In genomic region chr9:40073529-40073928, GRCm38 (mm10) we compare ENCODE assay signal across 50 mouse cellular contexts. TPM values are rescaled to one million over a fixed set of nuclear protein-coding genes. Genes with fewer than 3 reads are reported as not detected.
"Had no signal": no experiment of that assay in that cellular context is flagged by ENCODE, and none has a peak within 500 bp of the region (broad histone marks: within the 10 kb centered on the region; RNA-seq: fewer than 3 reads in every experiment).

Olfr982 (plus strand) TSS chr9:40073829.

- H3K4me3 ChIP-seq: heart, embryonic 10.5 days; heart, embryonic 12.5 days; heart, embryonic 13.5 days; heart, embryonic 15.5 days; hindbrain, embryonic 10.5 days; hindbrain, embryonic 12.5 days; hindbrain, embryonic 13.5 days; hindbrain, embryonic 15.5 days; intestine, embryonic 15.5 days; kidney, embryonic 15.5 days; layer of hippocampus, adult 2 months had no signal

- H3K27me3 ChIP-seq: heart, embryonic 12.5 days; heart, embryonic 13.5 days; heart, embryonic 15.5 days; hindbrain, embryonic 12.5 days; hindbrain, embryonic 13.5 days; hindbrain, embryonic 15.5 days; intestine, embryonic 15.5 days; kidney, embryonic 15.5 days had no signal

- H3K4me2 ChIP-seq: heart, embryonic 11.5 days; heart, embryonic 12.5 days; heart, embryonic 13.5 days; heart, embryonic 15.5 days; hindbrain, embryonic 12.5 days; hindbrain, embryonic 13.5 days; hindbrain, embryonic 14.5 days; hindbrain, embryonic 15.5 days; intestine, embryonic 15.5 days; kidney, embryonic 15.5 days had no signal

- H3K4me1 ChIP-seq: heart, embryonic 10.5 days; heart, embryonic 12.5 days; heart, embryonic 13.5 days; heart, embryonic 15.5 days; hindbrain, embryonic 10.5 days; hindbrain, embryonic 12.5 days; hindbrain, embryonic 13.5 days; hindbrain, embryonic 15.5 days; intestine, embryonic 15.5 days; kidney, embryonic 15.5 days had no signal

- H3K27ac ChIP-seq: heart, embryonic 10.5 days; heart, embryonic 13.5 days; heart, embryonic 15.5 days; hindbrain, embryonic 10.5 days; hindbrain, embryonic 12.5 days; hindbrain, embryonic 13.5 days; hindbrain, embryonic 14.5 days; hindbrain, embryonic 15.5 days; hindbrain, postnatal 0 days; intestine, embryonic 15.5 days; kidney, embryonic 15.5 days; kidney, postnatal 0 days; layer of hippocampus, adult 2 months had no signal

- H3K9ac ChIP-seq: heart, embryonic 12.5 days; heart, embryonic 13.5 days; heart, embryonic 15.5 days; hindbrain, embryonic 12.5 days; hindbrain, embryonic 13.5 days; hindbrain, embryonic 14.5 days; hindbrain, embryonic 15.5 days; intestine, embryonic 15.5 days; kidney, embryonic 15.5 days had no signal

- H3K9me3 ChIP-seq: heart, embryonic 10.5 days; heart, embryonic 12.5 days; heart, embryonic 13.5 days; heart, embryonic 15.5 days; hindbrain, embryonic 10.5 days; hindbrain, embryonic 12.5 days; hindbrain, embryonic 13.5 days; hindbrain, embryonic 15.5 days; intestine, embryonic 15.5 days; kidney, embryonic 15.5 days had no signal

- ATAC-seq: hindbrain, embryonic 16.5 days; hindbrain, postnatal 0 days; inflammation-experienced regulatory T-cells, adult 6 months; intestine, embryonic 15.5 days; intestine, embryonic 16.5 days; intestine, postnatal 0 days had no signal

- DNase-seq: heart, postnatal 10 days; heart, postnatal 14 days; heart, postnatal 36 days; heart, postnatal 4 days; kidney, adult 11 months; kidney, adult 18-20 months; kidney, adult 2 months; kidney, adult 8-10 months; kidney, adult 9 months; kidney, postnatal 14 days; kidney, postnatal 25 days; kidney, postnatal 36 days; kidney, postnatal 4 days; layer of hippocampus, adult 9-11 months; layer of hippocampus, postnatal 36 days had no signal

- H3K36me3 ChIP-seq: heart, embryonic 10.5 days; heart, embryonic 12.5 days; heart, embryonic 13.5 days; heart, embryonic 15.5 days; hindbrain, embryonic 10.5 days; hindbrain, embryonic 12.5 days; hindbrain, embryonic 13.5 days; hindbrain, embryonic 15.5 days; intestine, embryonic 15.5 days; kidney, embryonic 15.5 days had no signal

RNA-seq across cellular contexts. Expression of gene Olfr982, which starts in this region (rescaled TPM):
- total RNA-seq: heart, postnatal 10 days; heart, postnatal 14 days; heart, postnatal 25 days; heart, postnatal 36 days; heart, postnatal 4 days; hematopoietic stem cell, adult 5-6 weeks; hindbrain, postnatal 0 days; layer of hippocampus, adult 18-20 months; layer of hippocampus, adult 2 months; layer of hippocampus, adult 8-10 months; layer of hippocampus, postnatal 10 days; layer of hippocampus, postnatal 14 days; layer of hippocampus, postnatal 25 days; layer of hippocampus, postnatal 36 days; left cerebral cortex, adult 18-20 months had no signal
- polyA plus RNA-seq: heart, embryonic 10.5 days; heart, embryonic 11.5 days; heart, embryonic 12.5 days; heart, embryonic 13.5 days; heart, embryonic 14.5 days; heart, embryonic 15.5 days; heart, embryonic 16.5 days; heart, postnatal 0 days; hindbrain, embryonic 10.5 days; hindbrain, embryonic 11.5 days; hindbrain, embryonic 12.5 days; hindbrain, embryonic 13.5 days; hindbrain, embryonic 14.5 days; hindbrain, embryonic 15.5 days; hindbrain, embryonic 16.5 days; hindbrain, postnatal 0 days; inflammation-experienced regulatory T-cells, adult 6 months; intestine, embryonic 14.5 days; intestine, embryonic 15.5 days; intestine, embryonic 16.5 days; intestine, postnatal 0 days; kidney, adult 2 months; kidney, embryonic 14.5 days; kidney, embryonic 15.5 days; kidney, embryonic 16.5 days; kidney, postnatal 0 days; large intestine, adult 2 months had no signal
